Mouse (Mus musculus) heart, embryonic 12.5 days (tissue): ENCODE data around the gene Gm20388. TPM values are rescaled to one million over a fixed set of nuclear protein-coding genes. Genes with fewer than 3 reads are reported as not detected.

Source experiments
- ATAC-seq: fragments of 200-750 bp; cut with Nextera tagmentation; 2 replicates; pipeline ENCODE4 v1.8.0; 2017; ENCODE audit warnings: moderate TSS enrichment, moderate library complexity; ENCODE audit not compliant: insufficient number of reproducible peaks, low FRiP score
- H3K27ac ChIP-seq: fragments of 300-500 bp; sonication (generic); 2 replicates; pipeline ENCODE4 v1.5.1; 2016; ENCODE audit warnings: mild to moderate bottlenecking, moderate library complexity; ENCODE audit not compliant: poor library complexity, severe bottlenecking
- H3K27me3 ChIP-seq: fragments of 300-500 bp; sonication (generic); replicated peaks from 2 replicates; pipeline ENCODE4 v1.6.1; 2016; ENCODE audit warnings: mild to moderate bottlenecking, moderate library complexity
- H3K36me3 ChIP-seq: fragments of 300-500 bp; sonication (generic); 2 replicates; pipeline ENCODE4 v1.6.1; 2016; ENCODE audit warnings: mild to moderate bottlenecking, moderate library complexity
- H3K4me1 ChIP-seq: fragments of 300-500 bp; sonication (generic); replicated peaks from 2 replicates; pipeline ENCODE4 v1.6.1; 2016; ENCODE audit warnings: mild to moderate bottlenecking
- H3K4me2 ChIP-seq: fragments of 300-500 bp; sonication (generic); 2 replicates; pipeline ENCODE4 v1.6.1; 2016; ENCODE audit warnings: mild to moderate bottlenecking, moderate library complexity
- H3K4me3 ChIP-seq: fragments of 300-500 bp; sonication (generic); 2 replicates; pipeline ENCODE4 v1.5.1; 2016; ENCODE audit warnings: mild to moderate bottlenecking
- H3K9ac ChIP-seq: fragments of 300-500 bp; sonication (generic); 2 replicates; pipeline ENCODE4 v1.6.1; 2016; ENCODE audit warnings: mild to moderate bottlenecking, moderate library complexity
- H3K9me3 ChIP-seq: fragments of 300-500 bp; sonication (generic); replicated peaks from 2 replicates; pipeline ENCODE4 v1.6.1; 2016; ENCODE audit warnings: mild to moderate bottlenecking, moderate library complexity
- WGBS: fragments of 180-500 bp; shearing (Covaris S2); methylation state at CpG from one replicate; pipeline ENCODE4 v1.1.7; 2016; 5-methylcytosine and 5-hydroxymethylcytosine counted together
- polyA plus RNA-seq: library from polyadenylated mRNA; unstranded; fragments of >200 nt; fragmentation: Nextera tagmentation; extraction: Ambion mirVana; gene quantifications from 2 replicates; pipeline ENCODE4 v1.2.1, GENCODE M21; 2016

The Gm20388 gene
- polyA plus RNA-seq, 1 experiment from 2014 or later: not detected

DNA sequence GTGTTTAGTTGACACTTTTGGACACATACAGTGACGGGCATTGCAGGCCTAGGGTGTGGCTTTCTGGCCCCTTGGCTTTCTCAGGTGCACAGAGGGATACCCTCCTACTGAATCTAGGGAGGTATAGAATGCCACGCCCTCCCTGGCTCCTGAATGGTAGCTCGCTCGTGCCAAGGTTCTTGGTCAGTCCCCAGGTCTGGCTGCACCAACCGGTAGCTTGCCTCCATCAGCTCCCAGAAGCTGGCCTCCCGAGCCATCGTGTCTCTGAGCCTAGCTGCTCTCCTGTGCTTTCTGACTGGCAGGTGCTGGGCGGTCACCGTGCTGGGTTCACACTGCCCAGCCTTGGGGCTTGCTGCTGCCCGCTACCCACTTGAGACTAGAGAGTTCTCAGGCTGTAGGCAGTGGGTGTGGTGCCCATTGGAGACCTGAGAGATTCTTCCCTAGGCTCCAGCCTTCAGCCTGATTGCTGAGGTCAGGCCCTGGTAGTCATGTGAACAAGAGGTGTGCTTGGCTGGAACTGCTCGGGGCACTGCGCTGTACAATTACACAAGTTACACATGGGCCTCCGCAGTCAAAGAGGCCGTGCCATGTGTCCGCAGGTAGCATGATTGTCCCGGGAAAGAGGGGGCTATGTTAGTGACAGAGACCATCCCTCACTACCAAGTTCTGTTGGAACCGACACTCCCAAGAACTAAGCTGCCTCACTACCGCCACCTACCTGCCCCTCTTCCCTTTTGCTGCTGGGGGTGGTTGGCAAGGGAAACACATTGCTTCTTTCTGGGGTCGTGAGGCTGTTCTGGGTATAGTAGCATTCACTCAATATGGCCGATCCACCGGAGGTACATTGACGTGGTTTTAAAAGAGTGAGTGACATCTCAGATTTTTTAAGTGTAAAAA is 651.1 kb downstream of the Gm20388 start:
- H3K4me2 ChIP-seq: no peak overlapping the region
- no peaks in the 10 kb centered on the region for H3K27me3 ChIP-seq
- H3K9ac ChIP-seq: 0 out of 2 replicates have a peak overlapping the region, but pooled peaks have one; percentile 21
- ATAC-seq: no peak
- no peak overlapping the region for H3K4me3 ChIP-seq
- WGBS: 76% methylated on average over 22 of the region's 22 CpGs
- no peaks in the 10 kb centered on the region for H3K9me3 ChIP-seq
- peak overlapping the region; percentile 91 for H3K27ac ChIP-seq
- peaks cover 29% of the 10 kb centered on the region for H3K36me3 ChIP-seq
- peaks cover 98% of the 10 kb centered on the region for H3K4me1 ChIP-seq

DNA sequence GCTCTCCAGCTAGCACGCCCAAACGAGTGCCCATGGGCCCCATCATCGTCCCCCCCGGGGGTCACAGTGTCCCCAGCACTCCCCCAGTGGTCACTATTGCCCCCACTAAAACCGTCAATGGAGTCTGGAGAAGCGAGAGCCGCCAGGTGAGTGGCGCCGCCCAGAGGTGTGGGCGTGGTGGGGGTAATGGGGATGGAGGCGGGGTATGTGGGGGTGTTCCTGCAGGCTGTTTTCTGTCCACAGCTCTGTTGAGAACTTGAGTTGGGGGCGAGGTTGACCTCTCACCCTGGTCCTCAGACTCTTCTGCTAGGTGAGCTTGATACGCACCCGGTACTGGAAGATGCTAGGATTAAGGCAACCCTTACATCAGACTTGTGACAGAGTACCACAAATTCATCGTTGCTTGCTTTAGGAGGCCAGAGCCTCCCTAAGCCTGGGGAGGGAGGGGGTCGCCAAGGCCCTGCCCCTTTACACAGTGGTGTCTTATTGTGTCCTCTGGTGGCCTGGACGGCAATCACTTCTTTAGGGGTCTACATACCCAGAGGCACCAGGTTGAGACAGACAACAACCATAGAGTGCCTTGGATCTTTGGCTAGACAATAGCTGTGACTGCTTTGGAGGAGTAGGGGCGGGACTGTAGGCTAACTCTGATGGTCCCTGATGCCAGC is 652.2 kb downstream of the Gm20388 start:
- no peak overlapping the region for H3K4me3 ChIP-seq
- peak overlapping the region; percentile 91 for H3K27ac ChIP-seq
- peak overlapping the region; percentile 53 for H3K4me2 ChIP-seq
- H3K36me3 ChIP-seq: peaks cover 39% of the 10 kb centered on the region
- no peaks in the 10 kb centered on the region for H3K27me3 ChIP-seq
- H3K4me1 ChIP-seq: peaks cover 89% of the 10 kb centered on the region
- no peaks in the 10 kb centered on the region for H3K9me3 ChIP-seq
- H3K9ac ChIP-seq: peak overlapping the region; percentile 49
- ATAC-seq: peak; percentile 5; the same call in 1 of the 2 replicates
- 77% methylated on average over 18 of the region's 18 CpGs for WGBS

DNA sequence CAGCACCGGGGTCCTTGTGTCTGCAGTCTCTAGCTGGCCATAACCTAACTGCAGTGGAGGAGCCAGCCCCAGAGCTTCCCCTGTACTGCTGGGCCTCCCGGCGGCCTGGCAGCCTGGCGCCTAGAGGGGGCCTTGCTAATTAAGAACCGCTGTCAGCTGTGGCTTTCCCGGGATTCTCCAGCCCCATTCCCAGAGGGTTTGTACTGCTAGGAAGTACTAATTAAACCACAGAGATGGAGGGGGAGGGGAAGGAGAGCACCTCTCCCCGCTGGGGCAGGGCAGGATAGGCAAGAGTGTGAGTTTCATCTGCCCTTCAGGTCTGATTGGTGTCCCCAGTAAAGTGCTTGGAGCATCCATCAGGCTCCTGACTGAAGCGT is 652.7 kb downstream of the Gm20388 start:
- Histone ChIP-seq H3K9me3 (no peaks in the 10 kb centered on the region), H3K4me1 (peaks cover 84% of the 10 kb centered on the region), H3K4me2 (peak overlapping the region; percentile 53), H3K36me3 (peaks cover 45% of the 10 kb centered on the region), H3K9ac (peak overlapping the region; percentile 49), H3K27me3 (no peaks in the 10 kb centered on the region), H3K27ac (peak overlapping the region; percentile 91), H3K4me3 (no peak overlapping the region)
- 16% methylated on average over 8 of the region's 8 CpGs for WGBS
- peak; percentile 1 for ATAC-seq

DNA sequence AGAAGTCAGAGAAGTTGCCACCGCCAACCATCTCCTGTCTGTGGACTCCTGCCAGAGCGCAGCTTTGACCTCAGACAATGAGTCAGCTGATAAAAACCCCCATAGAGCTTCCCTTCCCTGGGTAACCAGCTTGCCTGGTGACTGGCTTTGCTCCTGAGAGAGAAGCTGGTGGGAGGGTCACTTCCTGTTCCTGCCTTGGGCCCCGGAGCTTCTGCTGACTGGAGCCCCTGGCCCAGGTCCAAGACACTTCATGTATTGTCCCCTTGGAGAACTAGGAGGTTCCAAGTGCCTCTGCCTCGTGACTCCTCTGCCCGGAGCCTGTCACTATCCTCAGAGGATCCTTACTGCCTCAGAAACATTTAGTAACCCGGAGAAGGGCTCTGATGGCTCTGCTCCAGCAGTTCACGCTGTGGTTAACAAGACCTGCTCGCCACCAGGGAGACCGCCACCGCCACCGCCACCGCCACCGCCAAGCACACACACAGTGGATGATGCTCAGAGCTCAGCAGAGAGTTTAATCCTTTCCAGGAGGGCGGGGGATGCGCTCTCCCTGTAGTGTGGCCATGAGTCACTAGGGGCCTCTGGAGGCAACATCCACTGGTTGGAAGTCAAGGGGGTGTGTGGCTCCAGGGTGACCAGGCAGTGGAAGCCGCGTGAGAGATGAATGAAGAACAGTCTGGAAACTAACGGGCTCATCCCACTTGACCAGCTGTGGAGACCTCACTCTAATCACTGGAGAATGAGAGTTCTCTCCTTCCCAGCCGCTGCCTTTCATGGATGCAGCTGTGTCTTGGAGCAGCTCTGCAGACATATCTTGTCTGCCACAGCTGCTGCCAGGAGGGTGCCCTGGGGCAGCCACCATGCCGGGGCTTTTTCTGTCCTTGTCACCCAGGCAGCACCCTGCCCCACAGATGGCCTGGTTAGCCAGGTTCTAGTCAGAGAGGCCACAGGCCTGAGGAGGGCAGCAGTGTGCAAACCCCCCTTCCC is 653.5 kb downstream of the Gm20388 start:
- ATAC-seq: peak; percentile 76
- H3K4me2 ChIP-seq: peak overlapping the region; percentile 53
- H3K9me3 ChIP-seq: no peaks in the 10 kb centered on the region
- WGBS: 19% methylated on average over 20 of the region's 20 CpGs
- H3K9ac ChIP-seq: peak overlapping the region; percentile 49; the same call in 1 of the 2 replicates
- peaks cover 76% of the 10 kb centered on the region for H3K4me1 ChIP-seq
- no peaks in the 10 kb centered on the region for H3K27me3 ChIP-seq
- H3K27ac ChIP-seq: peak overlapping the region; percentile 91
- peaks cover 46% of the 10 kb centered on the region for H3K36me3 ChIP-seq
- H3K4me3 ChIP-seq: 0 out of 2 replicates have a peak overlapping the region, but pooled peaks have one; percentile 3

DNA sequence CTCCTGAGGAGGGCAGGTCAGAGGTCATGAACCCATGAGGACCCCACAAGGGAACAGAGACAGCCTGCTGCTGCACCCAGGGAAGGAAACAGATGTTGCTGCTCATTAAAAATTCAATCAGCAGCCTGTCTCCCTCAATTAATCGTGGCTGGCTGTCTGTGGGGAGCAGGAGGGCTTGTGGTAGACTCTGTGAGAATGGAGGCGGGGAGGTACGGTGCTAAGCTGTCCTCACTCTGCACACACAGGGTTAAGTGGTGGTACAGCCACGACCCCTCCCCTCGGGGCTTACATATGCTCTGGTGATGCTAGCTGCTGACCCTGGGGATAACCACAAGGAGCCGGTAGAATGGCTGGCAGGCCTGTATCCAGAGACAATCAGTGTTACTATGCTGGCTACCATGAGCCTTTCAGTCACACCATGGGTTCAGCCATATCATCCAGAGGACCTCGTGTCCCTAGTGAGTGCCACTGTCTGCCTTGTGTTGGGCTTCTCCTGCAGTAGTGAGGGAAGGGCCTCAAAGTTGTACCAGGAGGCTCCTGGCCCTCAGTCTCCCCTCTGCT is 654.6 kb downstream of the Gm20388 start:
- H3K9ac ChIP-seq: peak overlapping the region; percentile 50; the same call in 1 of the 2 replicates
- H3K36me3 ChIP-seq: peaks cover 50% of the 10 kb centered on the region
- H3K9me3 ChIP-seq: no peaks in the 10 kb centered on the region
- peaks cover 71% of the 10 kb centered on the region for H3K4me1 ChIP-seq
- no peaks in the 10 kb centered on the region for H3K27me3 ChIP-seq
- no peak overlapping the region for H3K4me3 ChIP-seq
- H3K27ac ChIP-seq: peak overlapping the region; percentile 65
- 42% methylated on average over 7 of the region's 7 CpGs for WGBS
- no peak overlapping the region for H3K4me2 ChIP-seq
- no peak for ATAC-seq

DNA sequence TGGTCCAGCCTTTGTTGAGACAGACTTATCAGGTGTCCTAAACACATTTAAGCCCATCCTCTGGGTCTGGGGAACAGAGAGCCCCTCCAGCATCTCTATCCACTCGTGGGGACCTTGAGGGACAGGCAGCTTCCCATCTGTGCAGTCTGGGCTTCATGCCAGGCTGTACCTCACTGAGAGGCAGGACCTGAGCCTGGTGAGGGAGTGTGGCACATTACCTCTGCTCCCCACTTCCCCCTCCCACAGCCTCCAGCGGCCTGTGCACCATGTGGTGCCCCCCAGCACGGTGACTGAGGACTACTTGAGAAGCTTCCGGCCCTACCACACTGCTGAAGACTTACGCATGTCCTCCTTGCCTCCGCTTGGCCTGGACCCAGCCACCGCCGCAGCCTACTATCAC is 656.0 kb downstream of the Gm20388 start:
- ATAC-seq: no peak
- no peak overlapping the region for H3K9ac ChIP-seq
- H3K36me3 ChIP-seq: peaks cover 64% of the 10 kb centered on the region
- peaks cover 65% of the 10 kb centered on the region for H3K4me1 ChIP-seq
- H3K27me3 ChIP-seq: no peaks in the 10 kb centered on the region
- no peaks in the 10 kb centered on the region for H3K9me3 ChIP-seq
- no peak overlapping the region for H3K4me3 ChIP-seq
- no peak overlapping the region for H3K27ac ChIP-seq
- H3K4me2 ChIP-seq: no peak overlapping the region
- WGBS: 90% methylated on average over 8 of the region's 8 CpGs

DNA sequence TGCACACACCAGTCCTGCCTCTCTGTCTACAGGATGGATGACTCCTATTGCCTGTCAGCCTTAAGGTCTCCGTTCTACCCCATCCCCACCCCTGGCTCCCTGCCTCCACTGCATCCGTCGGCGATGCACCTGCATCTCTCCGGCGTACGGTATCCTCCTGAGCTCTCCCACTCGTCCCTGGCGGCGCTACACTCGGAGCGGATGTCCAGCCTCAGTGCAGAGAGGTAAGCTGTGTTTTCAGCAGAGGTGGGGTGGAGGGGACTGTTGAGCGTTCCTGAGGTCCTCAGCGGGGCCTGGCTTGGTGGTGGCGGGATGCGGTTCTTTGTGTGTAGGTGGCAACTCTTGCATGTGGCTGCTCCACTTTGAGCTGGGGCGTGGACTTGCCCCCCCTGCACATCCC is 657.1 kb downstream of the Gm20388 start:
- peaks cover 74% of the 10 kb centered on the region for H3K36me3 ChIP-seq
- H3K4me1 ChIP-seq: peaks cover 55% of the 10 kb centered on the region
- no peak overlapping the region for H3K4me3 ChIP-seq
- H3K9ac ChIP-seq: no peak overlapping the region
- ATAC-seq: no peak
- no peak overlapping the region for H3K27ac ChIP-seq
- no peak overlapping the region for H3K4me2 ChIP-seq
- 96% methylated on average over 17 of the region's 17 CpGs for WGBS
- no peaks in the 10 kb centered on the region for H3K9me3 ChIP-seq
- H3K27me3 ChIP-seq: no peaks in the 10 kb centered on the region

DNA sequence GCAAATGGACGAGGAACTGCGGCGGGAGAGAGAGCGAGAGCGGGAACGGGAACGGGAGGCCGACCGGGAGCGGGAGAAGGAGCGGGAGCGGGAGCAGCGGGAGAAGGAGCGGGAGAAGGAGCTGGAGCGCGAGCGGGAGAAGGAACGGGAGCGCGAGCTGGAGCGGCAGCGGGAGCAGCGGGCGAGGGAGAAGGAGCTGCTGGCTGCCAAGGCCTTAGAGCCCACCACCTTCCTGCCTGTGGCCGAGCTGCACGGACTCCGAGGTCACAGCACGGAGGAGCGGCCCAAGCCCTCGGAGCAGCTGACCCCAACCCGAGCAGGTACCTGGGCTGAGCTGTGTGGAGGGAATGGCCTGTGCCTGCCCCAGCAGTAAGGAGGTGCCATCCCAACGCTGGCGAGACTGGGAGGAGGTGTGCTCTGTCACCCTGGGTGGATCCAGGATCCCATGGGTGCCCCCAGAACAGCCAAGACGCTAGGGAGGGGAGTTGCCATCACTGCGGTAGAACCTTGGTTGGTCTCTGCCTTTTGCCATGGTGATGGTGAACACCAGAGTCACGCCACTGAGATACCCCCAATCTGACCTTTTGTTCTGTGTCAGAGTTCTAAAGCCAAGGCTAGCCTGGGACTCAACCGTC is 657.6 kb downstream of the Gm20388 start:
- Histone ChIP-seq H3K36me3 (peaks cover 80% of the 10 kb centered on the region), H3K4me1 (peaks cover 49% of the 10 kb centered on the region), H3K27me3 (no peaks in the 10 kb centered on the region), H3K9me3 (no peaks in the 10 kb centered on the region), H3K4me3 (no peak overlapping the region), H3K4me2 (no peak overlapping the region), H3K9ac (no peak overlapping the region), H3K27ac (no peak overlapping the region)
- ATAC-seq: no peak
- WGBS: 94% methylated on average over 37 of the region's 37 CpGs

DNA sequence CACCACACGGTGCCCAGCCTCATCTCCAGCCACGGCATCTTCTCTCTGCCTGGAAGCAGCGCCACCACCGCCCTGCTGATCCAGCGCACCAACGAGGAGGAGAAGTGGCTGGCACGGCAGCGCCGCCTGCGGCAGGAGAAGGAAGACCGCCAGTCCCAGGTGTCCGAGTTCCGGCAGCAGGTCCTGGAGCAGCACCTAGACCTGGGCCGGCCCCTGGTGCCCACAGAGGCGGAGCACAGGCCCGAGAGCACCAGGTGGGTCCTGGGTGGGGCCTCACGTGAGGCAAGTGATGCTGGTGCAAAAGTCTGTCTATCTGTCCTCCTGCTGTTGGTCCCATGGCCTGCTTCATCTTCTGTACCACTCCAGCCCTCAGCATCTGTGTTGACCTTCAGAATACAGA is 658.5 kb downstream of the Gm20388 start:
- peaks cover 43% of the 10 kb centered on the region for H3K4me1 ChIP-seq
- H3K9ac ChIP-seq: no peak overlapping the region
- no peak overlapping the region for H3K4me2 ChIP-seq
- 93% methylated on average over 17 of the region's 17 CpGs for WGBS
- H3K36me3 ChIP-seq: peaks cover 88% of the 10 kb centered on the region
- no peaks in the 10 kb centered on the region for H3K9me3 ChIP-seq
- no peak overlapping the region for H3K27ac ChIP-seq
- no peaks in the 10 kb centered on the region for H3K27me3 ChIP-seq
- ATAC-seq: no peak
- H3K4me3 ChIP-seq: no peak overlapping the region
